Mouse (Mus musculus) gastrocnemius, adult 8-10 months (tissue): ENCODE data around the gene Optn. TPM values are rescaled to one million over a fixed set of nuclear protein-coding genes. Genes with fewer than 3 reads are reported as not detected.

Experiments used
- DNase-seq, 2 experiments: peaks; one replicate each; pipeline ENCODE4 v3.0.0; 2022; ENCODE audit warnings: low spot score in 2 of 2
- total RNA-seq, 4 experiments: library from RNA; stranded (reverse); gene quantifications; 2 replicates each; pipeline ENCODE4 v1.2.4; 2022

Optn gene
- total RNA-seq, 4 experiments from 2014 or later: 65.9 to 85.6 (median 76.9) TPM

DNA sequence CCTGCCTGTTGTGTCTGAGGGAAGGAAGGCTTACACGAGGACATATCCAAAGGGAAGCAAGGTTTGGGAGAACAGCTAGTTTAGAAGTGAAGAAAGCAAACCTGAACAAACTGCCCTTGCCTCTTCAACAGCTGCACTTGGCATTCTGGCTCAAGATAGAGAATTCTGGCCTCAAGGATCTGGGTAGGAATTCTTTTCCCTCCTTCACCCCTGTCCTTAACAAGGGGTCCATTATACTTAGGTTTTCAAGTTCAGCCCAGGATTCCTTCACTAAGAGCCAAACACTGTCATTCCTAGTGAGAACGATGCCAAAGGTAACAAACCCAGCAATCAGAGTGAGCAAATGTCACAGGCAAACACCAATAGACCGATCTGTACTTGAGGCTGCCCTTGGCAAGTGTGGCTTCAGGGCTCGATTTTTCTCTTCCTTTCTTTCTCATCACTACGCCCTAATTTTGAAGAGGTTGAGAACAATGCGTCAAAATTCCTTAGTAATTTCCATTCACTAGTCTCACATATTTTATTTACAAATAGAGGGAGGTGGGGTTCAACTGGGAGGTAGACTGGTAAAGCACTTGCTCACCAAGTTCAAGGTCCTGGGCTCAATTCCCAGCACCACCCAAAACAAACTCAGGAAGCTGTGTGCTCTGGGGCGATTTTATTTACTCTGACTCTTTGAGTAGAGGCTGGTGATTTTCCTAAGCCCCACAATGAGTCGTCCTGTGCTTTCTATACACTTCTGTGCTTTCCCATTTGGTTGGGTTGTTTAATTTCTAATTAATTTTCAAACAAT lies 76.3 kb downstream of the Optn start:
- DNase-seq: no peak

DNA sequence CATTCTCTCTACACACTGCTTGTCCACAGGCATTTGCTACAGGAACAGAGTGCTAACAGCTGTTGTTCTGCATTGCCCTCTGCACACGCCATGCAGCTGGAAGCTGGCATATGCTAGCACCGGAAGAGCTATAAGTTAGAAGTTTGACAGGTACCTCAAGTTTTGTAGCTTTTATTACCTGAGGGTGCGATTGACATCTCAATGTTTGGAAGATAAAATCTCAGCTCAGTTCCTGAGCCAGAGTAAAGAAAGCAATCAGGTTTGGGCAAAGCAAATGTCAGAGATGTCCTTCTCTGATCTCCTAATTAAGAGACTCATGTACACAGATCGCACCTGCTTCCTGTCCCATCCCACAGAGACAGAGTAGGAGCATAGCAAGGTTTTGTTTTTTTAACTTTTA lies 77.1 kb downstream of the Optn start:
- DNase-seq: no peak

DNA sequence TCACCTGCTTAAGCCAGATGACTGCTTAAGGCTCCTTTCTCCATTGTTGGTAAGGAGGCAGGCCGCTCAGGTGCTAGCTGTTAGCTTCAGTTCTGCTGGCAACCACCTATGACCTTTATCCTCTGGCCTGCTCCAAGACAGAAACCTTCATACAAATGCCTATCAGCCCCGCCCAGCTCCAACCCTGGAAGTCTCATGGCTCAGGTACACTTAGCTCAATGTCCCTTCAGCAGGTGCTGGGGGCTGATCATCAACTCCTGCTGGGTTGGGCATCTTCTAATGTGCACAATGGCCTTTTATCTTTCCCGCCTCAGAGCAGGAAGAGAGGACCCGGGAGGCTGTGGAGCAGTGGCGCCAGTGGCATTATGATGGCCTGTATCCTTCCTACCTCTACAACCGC lies 78.9 kb downstream of the Optn start:
- no peak for DNase-seq

DNA sequence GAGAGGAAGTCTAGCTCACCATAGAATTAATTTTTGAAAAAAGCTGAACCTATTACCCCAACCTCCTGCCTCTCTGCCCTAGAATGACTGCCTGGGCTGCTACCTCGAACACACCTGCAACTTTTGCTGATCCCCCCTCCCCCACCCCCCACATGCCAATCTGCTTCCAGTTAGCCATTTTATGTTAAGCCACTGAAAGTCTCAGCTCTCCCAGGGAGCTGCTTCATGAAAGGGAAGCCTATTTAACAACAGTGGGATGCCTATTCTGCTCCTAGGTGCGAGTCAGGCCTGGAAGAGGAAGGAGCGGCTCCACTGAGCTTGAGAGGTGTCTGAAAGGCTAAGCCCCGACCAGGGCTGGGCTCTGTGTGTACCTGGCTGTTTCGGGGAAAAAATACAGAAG lies 79.9 kb downstream of the Optn start:
- DNase-seq: no peak

DNA sequence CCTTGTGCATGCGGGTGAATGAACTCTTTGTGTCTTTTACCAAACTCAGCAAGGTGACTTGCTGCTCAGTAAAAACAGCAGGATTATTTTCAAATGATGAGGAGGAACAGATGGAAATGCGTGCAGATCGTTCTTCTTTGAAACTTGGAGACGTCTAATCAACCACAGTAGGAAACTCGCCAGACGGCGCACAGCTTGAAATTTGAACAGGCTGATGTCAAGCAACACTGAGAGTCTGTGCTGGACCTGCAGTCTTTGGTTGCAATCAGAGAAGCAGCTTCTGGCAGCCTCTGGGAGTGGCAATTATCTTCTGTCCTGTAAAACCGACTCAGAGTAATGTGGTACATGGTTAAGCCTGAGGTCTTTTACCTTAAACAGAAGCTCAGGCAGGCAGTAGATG lies 85.8 kb downstream of the Optn start:
- DNase-seq: no peak

DNA sequence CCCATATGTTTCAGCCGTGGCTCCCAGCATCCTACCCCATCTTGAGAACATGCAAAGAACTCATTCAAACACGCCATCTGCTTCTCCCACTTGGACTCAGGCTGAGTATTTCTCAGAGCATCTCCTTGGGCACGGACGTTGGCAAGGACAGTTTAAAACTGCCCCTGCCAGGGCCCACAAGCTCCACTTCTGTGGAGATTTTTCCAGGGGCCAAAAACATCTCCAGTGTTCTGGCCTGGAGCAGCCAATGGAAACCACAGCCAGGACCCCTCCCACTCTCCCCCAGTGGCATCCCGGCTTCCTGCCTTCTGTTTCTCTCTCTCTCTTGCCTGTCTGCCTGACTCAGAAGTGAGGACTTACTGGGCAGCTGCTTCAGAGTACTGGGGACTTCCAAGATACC lies 88.0 kb downstream of the Optn start, which contains the start of gene Ucma:
Ucma (plus strand) TSS at position 316 of the 400 bp plus-strand sequence.
- DNase-seq: no peak

Other genes starting within 250 kb of the Optn start
- gene Sephs1, start 182.5 kb downstream of the Optn start, total RNA-seq: 10 to 100 TPM; 18.2 to 22.6 (median 19.5) TPM
- 100 to 1,000 TPM; 155 to 199 (median 177) TPM for gene Phyh, start 145.0 kb downstream of the Optn start, total RNA-seq
- gene Ucma, start 87.9 kb downstream of the Optn start, total RNA-seq: under 1 TPM in 1 of 4 experiments, not detected in 3; 0.43 TPM
- gene Mcm10, start 51.3 kb downstream of the Optn start, total RNA-seq: not detected
- gene Ccdc3, start 73.7 kb upstream of the Optn start, total RNA-seq: 1 to 10 TPM; 2.0 to 9.4 (median 4.9) TPM